Mouse (Mus musculus): ENCODE data around the gene 4930469K13Rik.

DNA sequence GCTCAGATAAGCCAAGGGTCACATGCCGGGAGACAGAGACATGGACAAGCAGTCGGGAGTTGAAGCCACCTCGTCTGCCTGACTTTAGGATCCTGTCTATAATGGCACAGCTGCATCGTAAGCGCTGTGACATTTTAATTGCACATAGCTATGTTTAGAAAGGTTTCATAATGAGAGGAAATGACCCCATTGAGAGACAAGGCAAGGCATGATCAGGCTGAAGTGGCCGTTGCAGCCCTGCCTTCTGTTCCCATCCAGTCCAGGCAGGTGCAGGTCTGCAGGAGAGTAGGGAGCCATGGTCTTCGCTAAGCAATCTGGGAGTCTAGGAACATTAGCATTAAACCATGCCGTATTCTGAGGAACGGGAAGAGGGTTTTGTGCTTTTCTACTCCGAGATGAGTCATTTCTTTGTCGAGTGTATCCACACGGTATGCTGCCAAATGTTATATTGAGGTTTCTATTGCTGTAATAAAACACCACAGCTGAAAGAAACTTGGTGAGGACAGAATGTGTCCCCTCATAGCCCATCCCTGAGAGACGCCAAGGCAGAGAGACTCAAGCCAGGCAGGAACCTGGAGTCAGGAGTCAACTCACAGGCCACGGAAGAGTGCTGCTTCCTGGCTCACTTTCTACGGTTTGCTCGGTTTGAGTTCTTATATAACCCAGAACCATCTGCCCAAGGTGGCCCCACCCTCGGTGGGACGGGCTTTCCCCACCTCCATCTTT is 165.8 kb downstream of the 4930469K13Rik start:
- no peak for TF ChIP-seq POLR2A (IDR thresholded peaks at IDR 0.05; ENCODE audit: low read depth, low read length)
- no peak for TF ChIP-seq CTCF (IDR thresholded peaks at IDR 0.05; ENCODE audit: extremely low read depth, insufficient read depth, insufficient read length, insufficient replicate concordance)
